Mouse (Mus musculus): ENCODE results near the gene Col12a1.

DNA sequence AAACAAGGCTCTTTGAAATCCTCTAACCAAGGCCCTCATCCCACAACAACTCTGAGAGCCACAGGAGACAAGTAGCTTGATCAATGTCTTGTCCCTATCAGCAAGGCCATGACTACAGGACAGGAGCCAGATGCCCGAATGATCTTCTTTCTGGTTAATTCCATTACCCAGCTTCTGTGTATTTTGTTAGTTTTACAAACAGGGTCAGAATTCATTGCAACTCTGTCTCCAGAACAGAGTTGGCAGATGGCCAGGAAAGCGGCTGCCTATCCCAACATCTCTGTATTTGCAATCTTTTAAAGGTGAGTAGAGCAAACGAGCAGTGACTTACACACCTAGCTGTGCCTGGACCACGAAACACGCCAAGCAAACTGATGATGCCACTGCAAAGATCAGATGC, 11.7 kb upstream of the Col12a1 start:
- TF ChIP-seq POLR2A (IDR thresholded peaks at IDR 0.05; ENCODE audit: borderline replicate concordance, extremely low read depth, low read depth, low read length) (no peak), CTCF (IDR thresholded peaks at IDR 0.05; ENCODE audit: insufficient read depth, low read length) (no peak)
